10 mouse cellular contexts compared by ENCODE assay signal in the genomic region with DNA sequence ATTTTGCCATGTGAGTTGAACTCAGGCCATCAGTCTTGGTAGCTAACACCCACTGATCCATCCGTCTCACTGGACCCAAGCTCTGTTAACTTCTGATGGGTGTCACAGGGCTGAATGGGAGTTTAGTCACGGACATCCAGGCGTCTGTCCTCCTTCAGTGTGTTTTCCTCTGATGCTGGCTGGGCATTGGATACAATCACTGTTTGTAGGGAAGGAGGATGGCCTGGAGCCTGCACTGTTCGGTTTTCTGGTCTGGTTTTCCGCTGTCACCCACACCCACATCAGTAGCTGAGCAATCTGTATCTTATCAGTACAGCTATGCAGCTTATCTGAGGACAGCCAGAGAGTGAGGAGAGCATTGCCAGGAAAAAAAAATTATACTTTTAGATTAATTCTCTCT.
DNase-seq lines count a peak whose midpoint lies in the region; ATAC-seq lines count a peak whose summit lies in the region.
"Had no signal": no experiment of that assay in that cellular context is flagged by ENCODE, and none has a peak within 500 bp of the region (broad histone marks: within the 10 kb centered on the region; RNA-seq: fewer than 3 reads in every experiment).

No protein-coding gene starts in this region.

- 47% methylated on average over 5 of the region's 5 CpGs for WGBS in hindbrain, embryonic 14.5 days

- ATAC-seq in frontal cortex, adult (ENCODE audit: low TSS enrichment) = peak; percentile 16; the same call in 1 of the 2 replicates
- ATAC-seq in hindbrain, embryonic 14.5 days (ENCODE audit: low FRiP score) = peak; percentile 31; the same call in 1 of the 2 replicates
- ATAC-seq: CD4-positive, CD25-positive, alpha-beta regulatory T cell, adult 4 months had no signal

- no peaks in the 10 kb centered on the region for H3K27me3 ChIP-seq in hindbrain, embryonic 14.5 days (ENCODE audit: control insufficient read depth, insufficient read depth, low read length)

- H3K9ac ChIP-seq in hindbrain, embryonic 14.5 days = no peak overlapping the region

- H3K9me3 ChIP-seq in hindbrain, embryonic 14.5 days (ENCODE audit: control insufficient read depth, low read length) = no peaks in the 10 kb centered on the region

- H3K36me3 ChIP-seq in hindbrain, embryonic 14.5 days (replicated peaks; ENCODE audit: control insufficient read depth, insufficient read depth) = no peaks in the 10 kb centered on the region

- H3K4me2 ChIP-seq in hindbrain, embryonic 14.5 days (replicated peaks) = no peak overlapping the region

- H3K27ac ChIP-seq in hindbrain, embryonic 14.5 days = no peak overlapping the region

- H3K4me1 ChIP-seq in hindbrain, embryonic 14.5 days (replicated peaks; ENCODE audit: control insufficient read depth, insufficient read depth, low read length) = 0 out of 2 replicates have a peak, but pooled peaks cover 4% of the 10 kb centered on the region

- no peak for DNase-seq in frontal cortex, postnatal 25 days (ENCODE audit: low spot score in 2 of 2)
- DNase-seq in heart, adult 18-20 months = peak; percentile 61 to 64
- no peak for DNase-seq in hindbrain, embryonic 14.5 days (ENCODE audit: low spot score)
- DNase-seq in lung, postnatal 10 days = peak; percentile 28
- DNase-seq in thymus, postnatal 4 days = no peak
- no peak for DNase-seq in T-cell, adult 2 months (ENCODE audit: low spot score)
- no peak for DNase-seq in cerebellum, adult 9-10 months
- DNase-seq: thymus, postnatal 25 days had no signal

- no peak overlapping the region for H3K4me3 ChIP-seq in hindbrain, embryonic 14.5 days (replicated peaks; ENCODE audit: low read length)

Comparison
In these comparisons a context has a peak if more than half of its experiments do, and no peak if none do; other contexts are left out.
1. DNase-seq: peak in heart, adult 18-20 months (2 of 2) and lung, postnatal 10 days (single experiment); none in frontal cortex, postnatal 25 days (0 of 2), hindbrain, embryonic 14.5 days (single experiment), thymus, postnatal 4 days (single experiment), T-cell, adult 2 months (single experiment) and cerebellum, adult 9-10 months (single experiment).